Mouse (Mus musculus) small intestine, adult 2 months (tissue): ENCODE results near the gene Gm6993.

Source experiments
- CTCF ChIP-seq: fragments of 200-500 bp; IDR thresholded peaks from 2 replicates; pipeline ENCODE4 v1.5.1; 2012; ENCODE audit warnings: low read depth, mild to moderate bottlenecking, control low read depth, inconsistent platforms, low read length, moderate library complexity, mixed read lengths; ENCODE audit not compliant: insufficient replicate concordance, insufficient read length; ENCODE audit errors: extremely low read depth
- POLR2A ChIP-seq: fragments of 200-500 bp; IDR thresholded peaks from 2 replicates; pipeline ENCODE4 v1.6.1; 2012; ENCODE audit warnings: low read depth, mild to moderate bottlenecking, control low read depth, inconsistent platforms, low read length, moderate library complexity

GRCm38 (mm10) chr12:31270776-31271175 is 30.2 kb downstream of the Gm6993 start:
- no peak for TF ChIP-seq CTCF
- no peak for TF ChIP-seq POLR2A
